Comparison of ENCODE assay signal across 9 mouse cellular contexts in the genomic region with DNA sequence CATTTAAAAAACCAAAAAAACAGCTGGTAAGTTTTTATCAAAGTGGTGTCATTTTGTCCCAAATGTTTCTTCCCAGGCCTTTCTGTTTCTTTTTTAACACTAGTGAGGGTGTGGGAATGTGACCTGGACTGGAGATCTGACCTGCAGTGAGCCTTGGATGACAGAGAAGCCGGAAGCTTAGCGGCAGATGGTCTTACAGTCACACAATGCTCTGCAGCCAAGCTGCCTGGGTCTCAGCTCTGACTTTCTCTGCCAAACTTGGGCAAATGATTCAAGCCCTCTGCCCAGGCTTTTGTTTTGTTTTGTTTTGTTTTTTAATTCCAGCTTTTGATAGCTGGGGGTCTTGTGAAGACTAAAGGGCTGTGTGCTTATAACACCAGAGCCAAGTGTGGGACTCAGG. TPM values are rescaled to one million over a fixed set of nuclear protein-coding genes. Genes with fewer than 3 reads are reported as not detected.
DNase-seq lines count a peak whose midpoint lies in the region; ATAC-seq and TF ChIP-seq lines count a peak whose summit lies in the region.
"Had no signal": no experiment of that assay in that cellular context is flagged by ENCODE, and none has a peak within 500 bp of the region (broad histone marks: within the 10 kb centered on the region; RNA-seq: fewer than 3 reads in every experiment).

No protein-coding gene starts in this region.

- no peak overlapping the region for H3K4me3 ChIP-seq in kidney, embryonic 16.5 days (ENCODE audit: low read length)
- H3K4me3 ChIP-seq in kidney, embryonic 14.5 days (ENCODE audit: low read length) = no peak overlapping the region
- H3K4me3 ChIP-seq in forebrain, postnatal 0 days (ENCODE audit: low read depth, low read length) = no peak overlapping the region

- H3K9ac ChIP-seq in kidney, embryonic 16.5 days (replicated peaks; ENCODE audit: low read length) = 0 out of 2 replicates have a peak overlapping the region, but pooled peaks have one; percentile 16
- H3K9ac ChIP-seq in kidney, embryonic 14.5 days (ENCODE audit: low read depth, low read length) = no peak overlapping the region
- no peak overlapping the region for H3K9ac ChIP-seq in forebrain, postnatal 0 days

- no peaks in the 10 kb centered on the region for H3K27me3 ChIP-seq in kidney, embryonic 16.5 days (ENCODE audit: insufficient read depth, low read length)
- no peaks in the 10 kb centered on the region for H3K27me3 ChIP-seq in kidney, embryonic 14.5 days (ENCODE audit: control insufficient read depth, insufficient read depth, low read length)
- no peaks in the 10 kb centered on the region for H3K27me3 ChIP-seq in forebrain, postnatal 0 days (ENCODE audit: insufficient read depth, low read length)

- peaks cover 22% of the 10 kb centered on the region; the same call in 1 of the 2 replicates for H3K4me1 ChIP-seq in kidney, embryonic 16.5 days (ENCODE audit: insufficient read depth, low read length)
- no peaks in the 10 kb centered on the region for H3K4me1 ChIP-seq in kidney, embryonic 14.5 days (ENCODE audit: control insufficient read depth, insufficient read depth, low read length)
- peaks cover 33% of the 10 kb centered on the region for H3K4me1 ChIP-seq in forebrain, postnatal 0 days (ENCODE audit: insufficient read depth)

- no peak for ATAC-seq in kidney, embryonic 16.5 days (ENCODE audit: low FRiP score, low TSS enrichment)
- ATAC-seq in kidney, embryonic 14.5 days (ENCODE audit: low FRiP score, low TSS enrichment) = no peak
- ATAC-seq in forebrain, postnatal 0 days = no peak
- ATAC-seq in activated CD4-positive, CD25-positive, alpha-beta regulatory T cell, adult 4 months = no peak
- ATAC-seq in monocyte, adult 5-6 weeks (replicated peaks; ENCODE audit: insufficient number of reproducible peaks, low FRiP score, low TSS enrichment, poor library complexity, severe bottlenecking) = no peak

- 49% methylated on average over 2 of the region's 2 CpGs for WGBS in kidney, embryonic 16.5 days
- 38% methylated on average over 2 of the region's 2 CpGs for WGBS in kidney, embryonic 14.5 days
- 38% methylated on average over 2 of the region's 2 CpGs for WGBS in forebrain, postnatal 0 days

- H3K36me3 ChIP-seq in kidney, embryonic 16.5 days (ENCODE audit: insufficient read depth, low read length) = peaks cover 30% of the 10 kb centered on the region; the same call in 1 of the 2 replicates
- peaks cover 39% of the 10 kb centered on the region for H3K36me3 ChIP-seq in kidney, embryonic 14.5 days (ENCODE audit: control insufficient read depth, insufficient read depth, low read length)
- H3K36me3 ChIP-seq in forebrain, postnatal 0 days (ENCODE audit: insufficient read depth) = peaks cover 34% of the 10 kb centered on the region

- DNase-seq in cerebellum, adult 9-10 months = peak; percentile 82
- DNase-seq in forebrain, postnatal 0 days = peak; percentile 18
- DNase-seq in lung, postnatal 36 days = peak; percentile 41
- DNase-seq in spleen, adult 18-20 months = no peak

- H3K9me3 ChIP-seq in kidney, embryonic 16.5 days (ENCODE audit: low read length) = no peaks in the 10 kb centered on the region
- H3K9me3 ChIP-seq in kidney, embryonic 14.5 days (ENCODE audit: control insufficient read depth, low read length) = no peaks in the 10 kb centered on the region
- no peaks in the 10 kb centered on the region for H3K9me3 ChIP-seq in forebrain, postnatal 0 days (ENCODE audit: low read length)
- H3K9me3 ChIP-seq: G1E had no signal

- no peak overlapping the region for H3K4me2 ChIP-seq in kidney, embryonic 16.5 days (replicated peaks; ENCODE audit: low read depth, low read length)
- H3K4me2 ChIP-seq in kidney, embryonic 14.5 days (replicated peaks; ENCODE audit: low read depth, low read length) = no peak overlapping the region
- H3K4me2 ChIP-seq in forebrain, postnatal 0 days (ENCODE audit: low read depth) = no peak overlapping the region

- TF ChIP-seq CTCF in forebrain, postnatal 0 days (IDR thresholded peaks at IDR 0.05; ENCODE audit: low read depth) = no peak

- H3K27ac ChIP-seq in kidney, embryonic 16.5 days (ENCODE audit: low read length) = no peak overlapping the region
- H3K27ac ChIP-seq in kidney, embryonic 14.5 days (ENCODE audit: low read depth, low read length) = no peak overlapping the region
- no peak overlapping the region for H3K27ac ChIP-seq in forebrain, postnatal 0 days (ENCODE audit: low read depth, low read length)

RNA-seq across cellular contexts. Expression of a gene that starts 4.6 kb away (rescaled TPM):
- polyA plus RNA-seq in kidney, embryonic 16.5 days (2015; fragmentation: Nextera tagmentation; extraction: Ambion mirVana) = 29.9 and 31.5 TPM in 2 replicates
- 26.2 and 32.8 TPM in 2 replicates for polyA plus RNA-seq in kidney, embryonic 14.5 days (2014; fragmentation: Nextera tagmentation; extraction: Ambion mirVana)
- total RNA-seq in forebrain, postnatal 0 days (2014; rRNA removed) = 163 and 199 TPM in 2 replicates
- 43.0 and 87.2 TPM in 2 replicates for polyA plus RNA-seq in forebrain, postnatal 0 days (2015; fragmentation: Nextera tagmentation; extraction: Ambion mirVana)
- polyA plus RNA-seq in activated CD4-positive, CD25-positive, alpha-beta regulatory T cell, adult 4 months (2017; shearing (Covaris generic)) = under 1 TPM in 1 of 2 experiments, not detected in 1; 0.34 TPM
- 0.58 to 0.75 TPM in 2 of 3 replicates, not detected in the other for total RNA-seq in monocyte, adult 5-6 weeks (2017)

RNA-seq across cellular contexts. Expression of a gene that starts 35.0 kb away (rescaled TPM):
- 296 and 313 TPM in 2 replicates for polyA plus RNA-seq in kidney, embryonic 16.5 days (2015; fragmentation: Nextera tagmentation; extraction: Ambion mirVana)
- 387 and 489 TPM in 2 replicates for polyA plus RNA-seq in kidney, embryonic 14.5 days (2014; fragmentation: Nextera tagmentation; extraction: Ambion mirVana)
- 130 and 152 TPM in 2 replicates for total RNA-seq in forebrain, postnatal 0 days (2014; rRNA removed)
- 287 and 316 TPM in 2 replicates for polyA plus RNA-seq in forebrain, postnatal 0 days (2015; fragmentation: Nextera tagmentation; extraction: Ambion mirVana)
- polyA plus RNA-seq in activated CD4-positive, CD25-positive, alpha-beta regulatory T cell, adult 4 months (2017; shearing (Covaris generic)) = 100 to 1,000 TPM; 313 to 322 TPM
- total RNA-seq in monocyte, adult 5-6 weeks (2017) = 366 to 443 TPM (median 393 TPM) in 3 replicates

RNA-seq across cellular contexts. Expression of a gene that starts 37.0 kb away (rescaled TPM):
- polyA plus RNA-seq in kidney, embryonic 16.5 days (2015; fragmentation: Nextera tagmentation; extraction: Ambion mirVana) = 24.5 and 24.9 TPM in 2 replicates
- 21.7 and 25.1 TPM in 2 replicates for polyA plus RNA-seq in kidney, embryonic 14.5 days (2014; fragmentation: Nextera tagmentation; extraction: Ambion mirVana)
- 39.2 and 40.8 TPM in 2 replicates for total RNA-seq in forebrain, postnatal 0 days (2014; rRNA removed)
- polyA plus RNA-seq in forebrain, postnatal 0 days (2015; fragmentation: Nextera tagmentation; extraction: Ambion mirVana) = 29.8 and 32.3 TPM in 2 replicates
- 10 to 100 TPM; 44.8 to 47.8 TPM for polyA plus RNA-seq in activated CD4-positive, CD25-positive, alpha-beta regulatory T cell, adult 4 months (2017; shearing (Covaris generic))
- 37.0 to 42.6 TPM (median 39.9 TPM) in 3 replicates for total RNA-seq in monocyte, adult 5-6 weeks (2017)

RNA-seq across cellular contexts. Expression of a gene that starts 37.0 kb away (rescaled TPM):
- 1.4 and 3.3 TPM in 2 replicates for polyA plus RNA-seq in kidney, embryonic 16.5 days (2015; fragmentation: Nextera tagmentation; extraction: Ambion mirVana)
- polyA plus RNA-seq in kidney, embryonic 14.5 days (2014; fragmentation: Nextera tagmentation; extraction: Ambion mirVana) = 3.0 and 3.2 TPM in 2 replicates
- 1.3 and 2.8 TPM in 2 replicates for total RNA-seq in forebrain, postnatal 0 days (2014; rRNA removed)
- polyA plus RNA-seq in forebrain, postnatal 0 days (2015; fragmentation: Nextera tagmentation; extraction: Ambion mirVana) = 1.2 and 1.4 TPM in 2 replicates
- 1 to 10 TPM; 3.8 to 4.7 TPM for polyA plus RNA-seq in activated CD4-positive, CD25-positive, alpha-beta regulatory T cell, adult 4 months (2017; shearing (Covaris generic))
- total RNA-seq in monocyte, adult 5-6 weeks (2017) = 0.29 to 1.6 TPM in 2 of 3 replicates, not detected in the other

RNA-seq across cellular contexts. Expression of a gene that starts 59.0 kb away (rescaled TPM):
- polyA plus RNA-seq in kidney, embryonic 16.5 days (2015; fragmentation: Nextera tagmentation; extraction: Ambion mirVana) = 38.3 and 39.9 TPM in 2 replicates
- 47.8 and 50.1 TPM in 2 replicates for polyA plus RNA-seq in kidney, embryonic 14.5 days (2014; fragmentation: Nextera tagmentation; extraction: Ambion mirVana)
- total RNA-seq in forebrain, postnatal 0 days (2014; rRNA removed) = 12.5 and 13.0 TPM in 2 replicates
- 30.5 and 32.3 TPM in 2 replicates for polyA plus RNA-seq in forebrain, postnatal 0 days (2015; fragmentation: Nextera tagmentation; extraction: Ambion mirVana)
- 10 to 100 TPM; 57.9 to 63.0 TPM for polyA plus RNA-seq in activated CD4-positive, CD25-positive, alpha-beta regulatory T cell, adult 4 months (2017; shearing (Covaris generic))
- total RNA-seq in monocyte, adult 5-6 weeks (2017) = 11.0 to 31.6 TPM (median 23.8 TPM) in 3 replicates

Comparison
In these comparisons a context has a peak if more than half of its experiments do, and no peak if none do; other contexts are left out.
1. DNase-seq: peak in cerebellum, adult 9-10 months (single experiment), forebrain, postnatal 0 days (single experiment) and lung, postnatal 36 days (single experiment); none in spleen, adult 18-20 months (0 of 2).
2. RNA of a gene that starts 4.6 kb away (polyA plus RNA-seq): 43.0 to 87.2 TPM in forebrain, postnatal 0 days, 26.2 to 32.8 TPM in kidney, embryonic 14.5 days and 29.9 to 31.5 TPM in kidney, embryonic 16.5 days; 0.34 TPM in activated CD4-positive, CD25-positive, alpha-beta regulatory T cell, adult 4 months; every median in the first group is over 10 times any median in the second.